Mouse (Mus musculus): ENCODE measurements around the gene Arl8b.

- peak; percentile 83 for TF ChIP-seq POLR2A (IDR thresholded peaks at IDR 0.05; ENCODE audit: low read depth, low read length)
- peak; percentile 87 for TF ChIP-seq CTCF (IDR thresholded peaks at IDR 0.05; ENCODE audit: extremely low read depth, insufficient read length, insufficient replicate concordance, low read depth, low read length)
Observed at GRCm38 (mm10) chr6:108782526-108783183, at the start of gene Arl8b.
